Mouse (Mus musculus) ES-E14 (cell line): ENCODE measurements around the gene Adarb2.

Experiments
- MAFK ChIP-seq: IDR thresholded peaks from 2 replicates; pipeline ENCODE4 v1.6.1; 2014; ENCODE audit warnings: mild to moderate bottlenecking, low read depth, low read length, inconsistent platforms; ENCODE audit not compliant: insufficient read depth
- ZC3H11A ChIP-seq: IDR thresholded peaks from 2 replicates; pipeline ENCODE4 v1.6.1; 2012; ENCODE audit warnings: low read depth, mild to moderate bottlenecking, inconsistent platforms, low read length, borderline replicate concordance

- no peak for TF ChIP-seq ZC3H11A
- no peak for TF ChIP-seq MAFK
These were observed 364.7 kb downstream of the Adarb2 start for GRCm38 (mm10) chr13:8567111-8568026.
